Mouse (Mus musculus) c-Kit-positive CD71-positive TER-119-positive erythroid progenitor cells, embryonic 14.5 days (primary cell): ENCODE measurements around the gene Gm49403.
A peak's percentile ranks its signal among the peaks of the same experiment; 100 is the strongest.
"Not testable (repeated sequence)": the region's sequence is repeated elsewhere in the genome, so short reads cannot be mapped to it uniquely, and the experiment has no call there.

Experiments
- DNase-seq: peaks from one replicate; pipeline ENCODE4 v3.0.0-alpha.2; 2013; ENCODE audit warnings: low spot score

The Gm49403 gene

DNA sequence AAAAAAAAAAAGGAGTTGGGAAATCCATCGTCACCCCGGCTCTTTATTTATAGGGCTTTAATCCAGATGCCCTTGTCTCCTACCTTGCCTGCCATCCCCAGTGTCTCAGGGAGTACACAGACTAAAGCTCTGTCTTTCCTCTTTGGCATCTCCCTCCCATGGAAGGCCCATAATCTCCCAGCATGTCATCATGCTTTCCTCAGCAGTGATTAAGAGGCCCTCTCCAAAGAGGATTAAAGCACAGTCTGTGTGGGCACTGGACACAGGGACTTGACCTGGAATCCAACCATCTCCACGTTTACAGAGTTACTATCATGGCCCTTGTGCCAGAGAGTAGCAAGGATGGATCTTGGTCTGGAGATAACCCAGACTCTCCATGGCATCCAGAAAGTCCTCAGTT lies at the start of gene Gm49403, which contains the start of gene Lbhd1:
TSS of gene Gm49403 (plus strand) at position 315 of the 400 bp plus-strand sequence.
TSS of gene Lbhd1 (plus strand) at position 117 of the 400 bp plus-strand sequence.
- DNase-seq = no peak

DNA sequence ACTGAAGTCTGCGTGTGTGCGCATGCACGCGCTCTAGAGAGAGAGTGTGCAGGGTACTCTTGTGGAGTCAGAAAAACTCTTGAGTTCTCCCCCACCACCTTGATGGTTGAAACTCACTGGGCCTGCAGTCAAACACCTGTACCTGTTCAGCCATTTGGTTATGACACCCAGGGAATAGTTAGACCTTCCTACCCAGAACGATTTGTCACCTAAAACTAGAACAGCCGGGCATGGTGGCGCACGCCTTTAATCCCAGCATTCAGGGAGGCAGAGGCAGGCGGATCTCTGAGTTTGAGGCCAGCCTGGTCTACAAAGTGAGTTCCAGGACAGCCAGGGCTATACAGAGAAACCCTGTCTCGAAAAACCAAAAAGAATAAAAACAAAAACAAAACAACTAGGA lies 47.4 kb upstream of the Gm49403 start:
- DNase-seq = not testable (repeated sequence)

DNA sequence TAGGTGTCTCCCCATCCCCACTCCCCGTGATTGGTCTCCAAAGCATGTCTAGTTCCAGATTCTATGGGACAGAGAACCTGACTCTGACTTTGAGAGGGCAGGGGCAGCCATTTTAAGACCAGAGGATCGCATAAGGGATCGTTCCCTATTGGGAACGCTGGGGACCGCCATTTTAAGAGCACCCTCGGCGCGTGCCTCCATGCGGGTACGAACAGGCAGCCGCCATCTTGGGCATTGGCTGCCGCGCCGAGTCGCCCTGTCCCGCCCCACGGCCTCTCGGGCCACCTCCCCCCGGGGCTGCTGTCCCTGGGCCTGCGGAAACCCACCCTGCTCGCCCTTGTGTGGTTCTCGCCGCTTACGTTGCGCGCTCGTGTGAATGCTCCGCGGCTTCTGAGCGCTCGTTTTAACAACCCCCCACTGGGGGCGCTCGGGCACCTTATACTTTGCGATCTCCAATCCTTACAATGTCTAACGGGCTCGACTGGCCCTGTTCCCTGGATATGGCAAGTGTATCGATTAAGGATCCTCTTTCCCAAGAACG lies 46.4 kb upstream of the Gm49403 start, which contains the start of gene Bscl2:
TSS of gene Bscl2 (plus strand) at position 217 of the 541 bp plus-strand sequence.
- peak; percentile 76 for DNase-seq

DNA sequence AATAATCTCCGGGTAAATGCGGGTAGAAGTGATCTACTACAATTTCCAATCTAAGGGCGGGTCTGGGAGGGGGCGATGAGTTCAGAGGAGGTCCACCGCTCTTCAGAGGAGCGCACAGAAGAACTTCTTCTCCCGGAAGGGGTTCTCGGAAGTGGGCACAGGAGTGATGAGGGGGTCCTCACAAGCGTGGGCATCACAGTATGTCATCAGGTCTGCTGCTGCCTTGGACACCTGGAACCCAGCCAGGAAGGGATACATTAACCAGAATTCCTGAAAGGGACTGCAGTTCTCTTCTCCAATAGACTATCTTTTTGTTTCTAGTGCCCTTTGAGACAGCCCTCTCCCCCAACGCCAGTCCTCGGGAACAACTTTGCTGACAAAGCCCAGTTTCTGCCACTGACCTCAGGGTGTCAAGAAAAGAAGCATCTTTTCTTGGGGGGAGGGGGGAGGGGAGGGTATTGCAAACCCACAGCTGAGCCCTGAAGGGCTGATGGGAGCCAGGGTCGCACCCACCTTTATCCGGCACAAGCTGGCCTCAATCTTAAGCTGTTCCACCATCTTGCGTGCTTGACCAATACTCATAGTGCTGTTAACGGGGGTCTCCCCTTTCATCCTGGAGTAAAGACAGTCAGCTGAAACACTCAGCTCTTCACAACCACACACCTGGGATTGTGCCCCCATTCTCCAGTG lies 45.5 kb upstream of the Gm49403 start:
- DNase-seq = peak; percentile 24

DNA sequence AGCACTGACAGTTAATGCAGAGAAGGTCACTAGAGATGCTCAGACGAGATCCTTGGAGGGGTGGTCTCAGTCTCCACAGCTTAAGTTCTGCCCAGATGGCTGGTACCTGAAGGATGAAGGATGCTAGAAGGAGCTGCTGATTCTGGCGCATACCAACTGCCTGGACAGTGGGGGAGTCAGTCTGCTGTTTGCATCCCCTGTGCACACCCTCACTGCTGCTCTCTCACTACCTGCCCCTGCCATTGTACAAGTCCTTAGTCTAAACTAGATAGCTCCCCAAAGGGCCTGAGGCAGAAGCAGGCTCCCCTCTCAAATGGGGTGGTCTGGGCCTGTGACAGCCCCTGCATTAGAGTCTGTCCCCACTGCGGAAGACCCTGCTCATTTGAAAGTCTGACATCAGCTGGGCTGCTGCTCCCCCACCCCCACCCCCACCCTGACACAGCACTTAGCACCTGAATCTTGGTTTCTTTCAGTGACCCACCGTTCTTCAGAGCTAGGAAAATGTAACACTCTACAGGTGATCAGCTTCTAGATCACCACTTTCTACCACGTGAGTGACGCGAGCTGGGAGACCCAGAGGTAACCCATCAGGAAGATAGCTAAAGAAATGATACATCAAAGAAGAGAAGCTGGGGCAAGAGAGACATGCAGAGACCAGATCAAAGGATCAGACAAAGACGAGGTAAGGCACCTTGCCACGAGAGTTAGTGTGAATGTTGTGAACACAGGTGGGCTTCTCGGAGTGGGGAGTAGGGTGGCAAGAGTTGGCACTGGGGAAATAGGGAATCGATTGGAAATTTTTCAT lies 44.4 kb upstream of the Gm49403 start, which contains the start of gene Gng3:
TSS of gene Gng3 (minus strand) at position 92 of the 805 bp plus-strand sequence.
- DNase-seq = no peak

DNA sequence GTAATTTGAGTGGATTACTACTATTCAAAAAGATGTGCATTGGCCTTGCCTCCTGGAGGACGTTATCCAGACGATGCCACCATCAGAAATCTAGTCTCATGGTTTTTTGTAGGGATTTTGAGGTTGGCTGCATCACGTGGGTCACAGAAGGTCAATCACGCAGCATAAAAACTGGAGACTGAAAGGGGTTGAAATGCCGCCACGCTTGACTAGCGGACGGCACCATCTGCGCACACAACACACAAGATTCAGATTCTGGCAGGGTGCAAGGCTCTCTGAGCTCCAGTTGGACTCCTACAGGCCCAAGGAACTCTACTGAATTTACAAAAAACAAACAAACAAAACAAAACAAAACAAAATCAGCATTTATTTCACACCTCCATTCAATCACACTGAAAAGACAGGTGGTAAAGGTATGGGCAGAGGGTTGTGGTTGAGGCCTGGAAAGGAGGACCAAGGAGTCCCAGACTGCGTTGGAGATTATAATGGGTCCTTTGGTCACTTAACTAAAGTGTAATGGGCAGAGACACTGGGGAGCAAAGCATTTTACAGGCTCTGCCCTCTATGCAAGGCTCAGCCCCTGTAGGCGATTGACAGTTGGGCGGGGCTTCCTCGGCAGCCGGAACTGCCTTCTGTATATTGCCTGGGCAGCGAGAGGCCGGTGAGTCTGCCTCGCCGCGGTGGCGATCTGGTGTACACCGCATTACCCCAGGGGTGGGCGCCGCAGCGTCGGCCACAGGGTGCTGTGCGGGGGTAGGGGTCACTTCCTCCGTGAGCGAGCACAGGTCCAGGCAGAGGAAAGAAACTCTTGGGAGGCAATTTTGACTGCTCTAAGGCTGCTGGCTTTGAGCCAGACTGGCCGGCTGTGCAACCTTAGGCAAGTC lies 43.6 kb upstream of the Gm49403 start:
- DNase-seq = peak; percentile 71

DNA sequence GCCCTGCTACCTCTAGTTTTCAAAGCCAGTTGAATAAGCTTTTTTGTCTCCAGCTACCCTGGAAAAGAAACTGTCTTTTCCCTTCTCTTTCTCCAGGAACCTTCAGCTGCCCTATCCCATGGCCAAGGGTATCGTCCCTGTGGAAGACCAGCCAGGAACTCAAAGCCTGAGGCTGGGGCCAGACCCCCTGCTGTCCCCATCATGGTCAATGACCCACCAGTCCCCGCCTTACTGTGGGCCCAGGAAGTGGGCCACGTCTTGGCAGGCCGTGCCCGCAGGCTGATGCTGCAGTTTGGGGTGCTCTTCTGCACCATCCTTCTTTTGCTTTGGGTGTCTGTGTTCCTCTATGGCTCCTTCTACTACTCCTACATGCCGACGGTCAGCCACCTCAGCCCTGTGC lies 42.7 kb upstream of the Gm49403 start:
- no peak for DNase-seq

DNA sequence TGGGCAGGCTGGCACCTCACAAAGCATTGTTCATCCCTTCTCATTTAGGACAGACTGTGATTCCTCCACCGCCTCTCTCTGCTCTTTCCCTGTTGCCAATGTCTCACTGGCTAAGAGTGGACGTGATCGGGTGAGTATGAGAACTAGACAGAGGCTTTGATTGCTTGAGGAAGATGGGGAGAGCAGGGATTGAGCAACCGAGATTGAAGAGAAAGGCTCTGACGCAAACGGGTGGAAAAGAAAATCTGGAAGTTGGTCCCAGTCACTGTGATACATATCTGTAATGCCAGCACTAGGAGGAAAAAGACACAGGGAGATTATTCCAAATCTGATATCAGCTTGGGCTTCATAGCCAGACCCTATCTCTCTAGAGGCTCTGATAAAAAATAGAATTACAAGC lies 40.8 kb upstream of the Gm49403 start:
- DNase-seq = no peak

DNA sequence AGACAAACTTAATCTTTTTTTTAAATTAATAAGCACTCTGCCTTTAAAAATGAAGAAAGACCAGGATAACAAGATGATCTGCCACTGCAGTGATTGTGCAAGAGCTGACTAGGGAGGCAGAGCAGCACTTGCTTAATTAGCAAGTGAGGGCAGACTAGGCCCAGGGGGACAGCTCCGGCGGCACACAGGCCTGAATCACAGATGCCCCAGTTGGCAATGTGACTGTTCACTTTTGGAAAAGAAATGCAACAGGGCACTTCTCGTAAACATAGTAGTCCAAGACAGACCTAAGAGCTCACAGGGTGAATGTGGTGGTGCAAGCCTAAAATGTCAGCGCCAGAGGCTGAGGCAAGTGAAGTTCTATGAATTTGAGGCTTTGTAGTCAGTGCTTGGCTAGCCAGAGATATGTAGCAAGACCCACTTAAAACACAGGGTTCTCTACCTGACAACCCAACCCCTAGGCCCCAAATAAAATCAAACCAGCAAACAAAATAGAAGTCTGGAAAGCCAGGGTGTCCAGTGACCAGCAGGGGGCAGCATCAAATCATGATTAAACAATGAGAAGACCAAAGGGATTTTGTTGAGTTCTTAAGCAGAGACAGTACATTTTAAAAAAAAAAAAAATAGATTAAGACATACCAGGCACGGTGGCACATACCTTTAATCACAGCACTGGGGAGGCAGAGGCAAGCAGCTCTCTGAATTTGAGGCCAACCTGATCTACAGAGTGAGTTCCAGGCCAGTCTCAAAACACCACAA lies 39.2 kb upstream of the Gm49403 start:
- peak; percentile 74 for DNase-seq

DNA sequence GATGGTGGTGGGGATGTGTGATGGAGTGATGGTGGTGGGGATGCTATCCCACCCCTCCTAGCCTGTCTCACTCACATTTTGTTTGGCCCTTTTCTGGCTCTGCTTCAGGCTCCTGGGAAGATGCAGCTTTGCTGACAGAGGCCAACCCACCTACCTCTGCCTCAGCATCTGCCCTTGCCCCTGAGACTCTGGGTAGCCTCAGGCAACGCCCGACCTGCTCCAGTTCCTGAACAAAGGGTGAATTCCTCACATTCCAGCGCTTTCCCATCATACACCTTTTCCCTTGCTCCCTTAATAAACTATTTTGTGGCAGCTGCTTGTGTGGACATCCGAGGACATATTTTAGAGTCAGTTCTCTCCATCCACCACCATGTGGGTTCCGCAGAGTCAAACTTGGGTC lies 35.4 kb upstream of the Gm49403 start:
- DNase-seq = no peak

DNA sequence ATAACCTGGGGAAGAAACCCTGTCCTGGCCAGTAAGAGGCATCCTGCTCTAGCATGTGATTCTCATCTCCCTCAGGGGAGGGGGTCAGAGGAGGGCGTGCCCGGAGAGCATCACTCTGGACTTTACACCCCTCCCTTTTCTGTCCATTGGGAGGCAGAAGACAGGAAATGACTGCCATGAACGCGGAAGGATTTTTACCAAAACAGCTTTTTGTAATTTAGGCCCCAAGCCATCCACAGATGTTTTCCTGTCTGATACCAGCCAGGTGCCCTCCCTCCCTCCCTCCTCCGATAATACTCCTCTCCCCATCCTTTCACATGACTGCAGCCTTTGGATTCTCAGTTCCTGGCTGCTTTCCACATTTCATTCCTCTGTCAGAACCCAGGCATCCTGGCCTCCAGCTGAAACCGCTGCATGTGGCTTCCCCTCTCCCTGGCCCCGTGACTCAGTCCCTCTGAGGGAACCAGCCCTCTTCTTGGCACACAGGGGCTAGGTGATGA lies 33.3 kb upstream of the Gm49403 start, which contains the start of gene Lrrn4cl:
TSS of gene Lrrn4cl (plus strand) at position 367 of the 500 bp plus-strand sequence.
- DNase-seq = no peak

DNA sequence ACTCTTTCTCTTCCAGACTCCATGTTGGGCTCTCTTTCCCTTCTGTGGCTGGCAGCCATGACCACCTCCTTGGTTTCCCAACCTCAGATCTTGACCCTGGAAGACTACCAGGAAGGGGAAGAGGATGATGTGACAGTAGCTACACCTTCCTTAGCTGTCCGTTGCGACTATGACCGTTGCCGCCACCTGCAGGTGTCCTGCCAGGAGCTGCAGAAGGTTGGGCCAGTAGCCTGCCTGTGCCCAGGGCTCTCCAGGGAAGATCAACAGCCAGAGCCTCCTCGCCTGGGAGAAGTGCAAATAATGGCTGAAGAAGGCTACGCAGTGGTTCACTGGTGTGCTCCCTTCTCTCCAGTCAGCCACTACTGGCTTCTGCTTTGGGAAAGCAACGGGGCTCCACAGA lies 32.1 kb upstream of the Gm49403 start:
- DNase-seq = no peak

DNA sequence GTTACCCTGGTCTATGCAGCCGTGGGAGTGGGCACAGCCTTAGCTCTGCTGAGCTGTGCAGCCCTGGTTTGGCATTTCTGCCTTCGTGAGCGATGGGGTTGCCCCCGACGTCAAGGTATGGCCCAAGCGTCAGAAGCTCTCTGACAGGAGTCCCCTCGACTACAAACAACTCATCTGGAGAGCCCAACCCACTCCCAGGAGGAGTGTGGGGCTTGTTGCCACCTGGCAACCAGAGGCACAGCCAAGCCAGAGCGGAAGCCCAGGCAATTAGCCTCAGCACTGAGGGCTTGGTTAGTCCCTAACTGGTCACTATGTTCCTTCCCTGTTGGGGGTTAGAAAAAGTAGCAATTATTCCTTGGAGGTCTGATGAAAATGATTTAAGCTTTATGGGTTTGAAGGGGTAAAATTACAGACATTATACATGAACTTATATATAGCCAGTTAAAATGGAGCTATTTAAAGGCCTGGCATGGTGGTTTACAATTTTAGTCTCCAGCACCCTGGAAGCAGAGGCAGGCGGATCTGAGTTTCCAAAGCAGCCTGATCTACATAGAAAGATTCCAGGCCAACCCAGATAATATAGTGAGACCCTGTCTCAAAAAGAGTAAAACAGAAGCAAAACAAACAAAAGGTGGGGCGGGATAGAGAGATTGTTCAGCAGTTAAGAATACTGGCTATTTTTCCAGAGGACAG lies 31.3 kb upstream of the Gm49403 start:
- DNase-seq = no peak

DNA sequence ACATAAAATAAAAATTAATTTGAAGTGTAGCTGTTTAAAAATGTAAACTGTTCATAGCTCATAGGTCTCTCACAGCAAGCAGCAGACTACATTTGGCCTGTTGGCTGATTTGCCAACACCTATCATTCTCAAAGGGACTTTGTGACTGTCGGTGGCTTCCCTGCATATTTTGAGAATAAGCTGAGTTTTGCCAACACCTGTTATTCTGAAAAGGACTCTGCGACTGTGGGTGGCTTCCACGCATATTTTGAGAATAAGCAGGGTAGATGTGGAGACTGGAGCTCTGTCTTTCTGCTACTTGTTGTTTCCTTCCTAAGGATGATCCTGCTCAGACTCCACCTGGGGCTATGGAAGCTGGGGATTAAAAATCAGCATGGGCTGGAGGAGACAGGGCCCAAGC lies 30.6 kb upstream of the Gm49403 start:
- no peak for DNase-seq

DNA sequence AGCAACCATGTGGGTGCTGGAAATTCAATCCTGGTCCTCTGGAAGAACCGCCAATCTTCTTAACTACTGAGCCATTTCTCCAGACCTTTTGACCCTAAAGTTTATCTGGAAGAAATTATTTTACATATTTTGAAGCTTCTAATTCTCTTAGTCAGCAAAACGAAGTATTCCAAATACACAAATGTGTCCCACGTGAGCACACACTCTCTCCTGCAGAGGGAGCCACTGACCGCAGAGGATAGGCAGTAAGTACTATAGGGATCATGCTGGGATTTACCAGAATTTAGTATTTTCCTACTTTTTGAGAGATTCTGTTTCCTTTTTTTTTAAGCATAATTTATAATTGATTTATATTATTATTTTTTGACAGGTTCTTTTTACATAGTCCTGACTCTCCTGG lies 26.0 kb upstream of the Gm49403 start:
- peak; percentile 60 for DNase-seq

DNA sequence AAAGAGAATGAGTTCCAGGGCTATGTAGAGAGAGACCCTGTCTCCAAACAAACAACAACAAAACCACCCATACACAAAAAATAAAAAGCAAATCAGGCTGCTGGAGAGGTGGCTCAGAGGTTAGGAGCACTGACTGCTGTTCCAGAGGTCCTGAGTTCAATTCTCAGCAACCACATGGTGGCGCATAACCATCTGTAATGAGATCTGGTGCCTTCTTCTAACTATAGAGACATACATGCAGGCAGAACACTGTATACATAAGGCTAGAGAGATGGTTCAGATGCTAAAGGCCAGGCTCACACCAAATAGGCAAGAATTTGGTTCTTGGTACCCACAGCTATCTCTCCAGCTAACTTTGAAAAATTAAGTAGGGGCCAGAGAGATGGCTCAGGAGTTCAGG lies 24.7 kb upstream of the Gm49403 start:
- DNase-seq = no peak

DNA sequence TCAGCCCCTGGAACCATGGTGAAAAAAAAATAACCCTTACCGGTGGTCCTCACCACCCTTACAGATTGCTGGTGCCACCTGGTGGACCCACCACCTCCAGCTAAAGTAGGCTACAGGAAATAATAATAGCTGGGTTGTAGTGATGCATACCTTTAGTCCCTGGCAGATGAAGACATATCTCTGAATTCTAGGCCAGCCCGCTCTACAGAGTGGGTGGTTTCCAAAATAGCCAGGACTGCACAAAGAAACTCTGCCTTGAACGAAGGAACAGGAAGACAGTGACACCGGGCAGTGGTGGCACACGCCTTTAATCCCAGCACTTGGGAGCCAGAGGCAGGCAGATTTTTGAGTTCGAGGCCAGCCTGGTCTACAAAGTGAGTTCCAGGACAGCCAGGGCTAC lies 19.5 kb upstream of the Gm49403 start:
- no peak for DNase-seq

DNA sequence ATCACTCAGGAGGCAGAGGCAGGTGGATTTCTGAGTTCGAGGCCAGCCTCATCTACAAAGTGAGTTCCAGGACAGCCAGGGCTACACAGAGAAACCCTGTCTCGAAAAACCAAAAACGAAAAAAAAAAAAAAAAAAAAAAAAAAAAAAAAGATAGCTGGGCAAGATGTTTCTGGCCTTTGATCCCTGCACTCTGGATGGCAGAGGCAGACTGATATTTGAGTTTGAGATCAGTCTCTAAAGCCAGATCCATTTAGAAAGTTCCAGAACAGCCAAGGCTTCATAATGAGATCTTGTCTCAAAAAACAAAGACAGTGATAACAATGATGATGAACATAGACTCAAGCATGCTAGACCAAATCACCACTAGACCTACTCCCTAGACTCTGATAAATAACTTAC lies 13.3 kb upstream of the Gm49403 start:
- DNase-seq = not testable (repeated sequence)

DNA sequence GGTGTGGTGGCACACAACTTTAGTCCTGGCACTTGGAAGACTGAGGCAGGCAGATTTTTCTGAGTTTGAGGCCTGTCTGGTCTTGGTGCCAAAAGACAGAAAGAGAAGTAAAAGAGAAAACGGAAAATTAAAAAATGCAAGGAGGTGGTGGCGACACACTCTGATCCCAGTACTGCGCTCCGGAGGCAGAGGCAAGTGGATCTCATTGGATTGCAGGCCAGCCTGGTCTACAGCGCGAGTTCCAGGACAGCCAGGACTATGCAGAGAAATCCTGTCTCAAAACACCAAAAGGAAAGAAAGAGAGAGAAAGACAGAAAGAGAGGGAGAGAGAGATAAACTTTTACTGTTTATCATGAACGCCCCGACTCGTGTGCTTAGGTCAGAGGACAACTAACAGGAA lies 12.9 kb upstream of the Gm49403 start:
- DNase-seq = no peak
